Mouse (Mus musculus) midbrain, embryonic 14.5 days (tissue): ENCODE results near the gene Tlcd2. TPM values are rescaled to one million over a fixed set of nuclear protein-coding genes. Genes with fewer than 3 reads are reported as not detected.

Experiments used
- ATAC-seq: fragments of 200-750 bp; cut with Nextera tagmentation; 2 replicates; pipeline ENCODE4 v1.8.0; 2017; ENCODE audit warnings: moderate number of reproducible peaks, moderate library complexity; ENCODE audit not compliant: low FRiP score, low TSS enrichment
- DNase-seq: peaks from one replicate; pipeline ENCODE4 v3.0.0-alpha.2; 2015
- H3K27ac ChIP-seq: fragments of 300-500 bp; sonication (generic); replicated peaks from 2 replicates; pipeline ENCODE4 v1.5.1; 2014; ENCODE audit warnings: mild to moderate bottlenecking, low read depth, low read length, moderate library complexity
- H3K27me3 ChIP-seq: fragments of 300-500 bp; sonication (generic); 2 replicates; pipeline ENCODE4 v1.6.1; 2014; ENCODE audit warnings: low read length, control low read depth, mixed read lengths; ENCODE audit not compliant: control insufficient read depth, insufficient read depth
- H3K36me3 ChIP-seq: fragments of 300-500 bp; sonication (generic); 2 replicates; pipeline ENCODE4 v1.6.1; 2014; ENCODE audit warnings: low read length, control low read depth; ENCODE audit not compliant: control insufficient read depth, insufficient read depth
- H3K4me1 ChIP-seq: fragments of 300-500 bp; sonication (generic); 2 replicates; pipeline ENCODE4 v1.6.1; 2014; ENCODE audit warnings: mild to moderate bottlenecking, antibody characterized with exemption, low read length, control low read depth; ENCODE audit not compliant: control insufficient read depth, insufficient read depth
- H3K4me2 ChIP-seq: fragments of 300-500 bp; sonication (generic); 2 replicates; pipeline ENCODE4 v1.6.1; 2014; ENCODE audit warnings: mild to moderate bottlenecking, low read length, moderate library complexity
- H3K4me3 ChIP-seq: fragments of 300-500 bp; sonication (generic); replicated peaks from 2 replicates; pipeline ENCODE4 v1.5.1; 2014; ENCODE audit warnings: low read depth, low read length
- H3K9ac ChIP-seq: fragments of 300-500 bp; sonication (generic); replicated peaks from 2 replicates; pipeline ENCODE4 v1.6.1; 2014; ENCODE audit warnings: mild to moderate bottlenecking, low read length, moderate library complexity
- H3K9me3 ChIP-seq: fragments of 300-500 bp; sonication (generic); 2 replicates; pipeline ENCODE4 v1.6.1; 2016; ENCODE audit warnings: low read length, control low read depth, mixed read lengths; ENCODE audit not compliant: control insufficient read depth
- WGBS: fragments of 180-500 bp; shearing (Covaris S2); extraction: QIAGEN DNeasy Blood & Tissue Kit; methylation state at CpG from one replicate; pipeline ENCODE4 v1.1.7; 2014; 5-methylcytosine and 5-hydroxymethylcytosine counted together
- polyA plus RNA-seq: library from polyadenylated mRNA; unstranded; fragments of >200 nt; fragmentation: Nextera tagmentation; extraction: Ambion mirVana; gene quantifications from 2 replicates; pipeline ENCODE4 v1.2.1, GENCODE M21; 2014

Gene Tlcd2
- polyA plus RNA-seq, 1 experiment from 2014 or later, result 2.5 TPM

DNA sequence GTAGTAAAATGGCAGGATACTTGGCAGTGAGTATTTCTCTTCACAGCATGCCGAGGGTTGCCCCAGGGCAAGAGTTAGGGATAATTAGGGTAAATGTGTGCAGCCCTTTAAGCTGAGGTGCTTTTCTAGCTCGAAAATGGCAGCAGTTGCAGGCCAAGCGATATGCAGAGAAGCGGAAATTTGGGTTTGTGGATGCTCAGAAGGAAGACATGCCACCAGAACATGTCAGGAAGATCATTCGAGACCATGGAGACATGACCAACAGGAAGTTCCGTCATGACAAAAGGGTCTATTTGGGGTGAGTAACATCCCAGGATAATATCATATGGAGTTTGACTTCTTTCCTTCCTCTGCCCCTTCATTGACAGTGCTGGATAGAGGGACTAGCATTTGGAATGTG, 26.0 kb downstream of the Tlcd2 start:
- Histone ChIP-seq H3K4me3 (peak overlapping the region; percentile 99), H3K9ac (peak overlapping the region; percentile 94), H3K4me1 (peaks cover 12% of the 10 kb centered on the region), H3K9me3 (no peaks in the 10 kb centered on the region), H3K36me3 (peaks cover 39% of the 10 kb centered on the region), H3K27ac (no peak overlapping the region), H3K4me2 (peak overlapping the region; percentile 98), H3K27me3 (no peaks in the 10 kb centered on the region)
- WGBS, result 51% methylated on average over 6 of the region's 6 CpGs
- DNase-seq (no peak), ATAC-seq (no peak)

DNA sequence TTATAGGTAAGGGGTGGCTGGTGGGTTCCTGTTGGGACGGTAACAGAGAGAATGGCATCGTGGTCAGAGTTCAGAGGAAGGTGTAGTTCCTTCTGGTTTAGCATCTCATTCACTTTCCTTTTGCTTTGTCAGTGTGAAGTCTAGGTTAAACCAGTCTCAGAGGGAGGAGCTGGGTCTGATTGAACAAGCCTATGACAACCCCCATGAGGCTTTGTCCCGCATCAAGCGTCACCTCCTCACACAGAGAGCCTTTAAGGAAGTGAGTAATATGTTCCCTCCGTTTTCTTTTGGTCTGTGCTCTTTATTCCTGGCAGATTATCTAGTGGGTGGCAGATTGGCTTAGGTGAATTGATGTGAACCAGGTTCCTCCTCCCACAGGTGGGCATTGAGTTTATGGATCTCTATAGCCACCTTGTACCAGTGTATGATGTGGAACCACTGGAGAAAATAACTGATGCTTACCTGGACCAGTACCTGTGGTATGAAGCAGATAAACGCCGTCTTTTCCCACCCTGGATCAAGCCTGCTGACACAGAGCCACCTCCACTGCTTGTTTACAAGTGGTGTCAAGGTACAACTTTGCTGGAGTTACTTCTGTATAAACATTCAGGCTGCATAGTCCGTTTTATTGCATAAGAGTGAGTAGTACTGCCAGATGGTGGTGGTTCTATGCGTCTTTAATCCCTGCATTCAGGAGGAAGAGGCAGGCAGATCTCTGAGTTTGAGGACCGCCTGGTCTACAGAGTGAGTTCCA, 33.0 kb downstream of the Tlcd2 start:
- Histone ChIP-seq H3K27me3 (no peaks in the 10 kb centered on the region), H3K4me2 (no peak overlapping the region), H3K4me3 (no peak overlapping the region), H3K9me3 (no peaks in the 10 kb centered on the region), H3K27ac (no peak overlapping the region), H3K4me1 (no peaks in the 10 kb centered on the region), H3K36me3 (peaks cover 100% of the 10 kb centered on the region), H3K9ac (no peak overlapping the region)
- 93% methylated on average over 10 of the region's 10 CpGs for WGBS
- DNase-seq (no peak), ATAC-seq (no peak)

DNA sequence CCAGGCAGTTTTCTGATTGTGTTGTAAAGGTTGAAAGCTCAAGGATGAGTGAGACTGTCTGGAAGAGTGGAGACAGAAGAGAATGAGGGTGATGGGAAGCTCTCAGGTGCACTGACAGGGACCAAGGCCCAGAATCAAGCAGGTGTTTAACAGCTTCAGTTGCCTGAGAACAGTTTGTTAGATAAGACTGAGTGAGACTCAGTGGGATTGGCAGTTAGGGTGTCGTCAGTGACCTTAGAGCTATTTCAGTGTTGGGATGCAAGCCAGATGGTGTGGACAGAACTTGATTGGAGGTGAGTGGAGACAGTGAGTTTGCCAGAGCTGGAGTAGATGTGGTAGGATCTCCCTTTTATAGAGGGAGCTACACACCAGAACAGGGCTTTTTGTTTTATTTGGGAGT, 36.6 kb downstream of the Tlcd2 start:
- Histone ChIP-seq H3K4me3 (no peak overlapping the region), H3K27ac (no peak overlapping the region), H3K27me3 (no peaks in the 10 kb centered on the region), H3K4me1 (no peaks in the 10 kb centered on the region), H3K9me3 (no peaks in the 10 kb centered on the region), H3K9ac (no peak overlapping the region), H3K4me2 (no peak overlapping the region), H3K36me3 (peaks cover 100% of the 10 kb centered on the region)
- DNase-seq (no peak), ATAC-seq (no peak)
- 88% methylated on average over 1 of the region's 1 CpGs for WGBS

DNA sequence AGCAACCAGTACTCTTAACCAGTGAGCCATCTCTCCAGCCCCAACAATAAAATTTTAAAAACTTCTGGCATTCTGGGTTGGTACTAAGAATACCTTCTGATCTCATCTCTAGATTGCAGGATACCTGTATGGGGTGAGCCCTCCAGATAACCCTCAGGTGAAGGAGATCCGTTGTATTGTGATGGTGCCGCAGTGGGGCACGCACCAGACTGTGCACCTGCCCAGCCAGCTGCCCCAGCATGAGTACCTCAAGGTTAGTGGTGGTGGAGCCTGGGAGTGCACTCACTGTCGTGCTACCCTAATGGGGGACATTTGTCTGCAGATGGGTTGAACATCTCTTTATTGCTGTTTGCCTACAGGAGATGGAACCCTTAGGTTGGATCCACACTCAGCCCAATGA, 46.6 kb downstream of the Tlcd2 start:
- Histone ChIP-seq H3K9ac (no peak overlapping the region), H3K36me3 (peaks cover 68% of the 10 kb centered on the region), H3K9me3 (no peaks in the 10 kb centered on the region), H3K27me3 (no peaks in the 10 kb centered on the region), H3K4me1 (0 out of 2 replicates have a peak, but pooled peaks cover 10% of the 10 kb centered on the region), H3K27ac (no peak overlapping the region), H3K4me2 (no peak overlapping the region), H3K4me3 (no peak overlapping the region)
- WGBS, result 95% methylated on average over 4 of the region's 4 CpGs
- DNase-seq (no peak), ATAC-seq (no peak)

DNA sequence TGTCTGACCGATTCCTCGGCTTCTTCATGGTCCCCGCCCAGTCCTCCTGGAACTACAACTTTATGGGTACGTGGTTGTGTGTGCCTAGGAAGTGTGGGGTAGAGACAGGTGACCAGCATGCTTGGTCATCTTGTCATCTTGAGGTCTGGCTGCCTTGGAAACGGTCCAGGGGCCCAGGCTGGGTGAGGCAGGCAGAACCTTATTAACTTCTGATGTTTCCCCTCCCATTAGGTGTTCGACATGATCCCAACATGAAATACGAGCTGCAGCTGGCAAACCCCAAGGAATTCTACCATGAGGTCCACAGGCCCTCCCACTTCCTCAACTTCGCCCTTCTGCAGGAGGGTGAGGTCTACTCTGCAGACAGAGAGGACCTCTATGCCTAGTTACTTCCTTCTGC, 47.4 kb downstream of the Tlcd2 start:
- peaks cover 61% of the 10 kb centered on the region for H3K36me3 ChIP-seq
- no peaks in the 10 kb centered on the region for H3K9me3 ChIP-seq
- no peak overlapping the region for H3K4me2 ChIP-seq
- no peak overlapping the region for H3K4me3 ChIP-seq
- H3K27me3 ChIP-seq, result no peaks in the 10 kb centered on the region
- no peak overlapping the region for H3K27ac ChIP-seq
- no peak overlapping the region for H3K9ac ChIP-seq
- H3K4me1 ChIP-seq, result 0 out of 2 replicates have a peak, but pooled peaks cover 10% of the 10 kb centered on the region
- whole genome bisulfite sequencing, result 86% methylated on average over 8 of the region's 8 CpGs
- DNase-seq (no peak), ATAC-seq (no peak)

GRCm38 (mm10) chr11:75509741-75510626, 48.5 kb downstream of the Tlcd2 start, which contains the start of gene Rilp:
Gene Rilp, plus strand, starts transcription at chr11:75510094.
- Histone ChIP-seq H3K27me3 (no peaks in the 10 kb centered on the region), H3K4me1 (0 out of 2 replicates have a peak, but pooled peaks cover 10% of the 10 kb centered on the region), H3K9ac (peak within 1 kb of the TSS; percentile 66), H3K9me3 (no peaks in the 10 kb centered on the region), H3K4me2 (peak within 1 kb of the TSS; percentile 95), H3K4me3 (peak within 1 kb of the TSS; percentile 47), H3K36me3 (peaks cover 50% of the 10 kb centered on the region), H3K27ac (peak within 1 kb of the TSS; percentile 78)
- DNase-seq (peak; percentile 82), ATAC-seq (peak; percentile 82)
- 3% methylated on average over 43 of the region's 43 CpGs for WGBS

DNA sequence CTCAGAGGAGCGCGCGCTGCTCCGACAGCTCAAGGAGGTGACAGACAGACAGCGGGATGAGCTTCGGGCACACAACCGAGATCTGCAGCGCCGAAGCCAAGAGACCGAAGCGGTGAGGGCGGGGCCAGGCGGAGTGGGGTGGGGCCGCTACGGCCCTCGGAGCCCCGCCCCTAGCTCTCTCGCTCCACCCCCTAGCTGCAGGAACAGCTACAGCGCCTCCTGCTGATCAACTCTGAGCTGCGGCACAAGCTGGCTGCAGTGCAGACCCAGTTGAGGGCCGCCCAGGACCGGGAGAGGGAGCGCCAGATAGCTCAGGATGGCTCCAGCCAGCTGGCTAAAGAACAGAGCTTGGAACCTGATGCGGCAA, 49.1 kb downstream of the Tlcd2 start:
- 2% methylated on average over 24 of the region's 24 CpGs for WGBS
- DNase-seq, result peak; percentile 94
- peak overlapping the region; percentile 95 for H3K4me2 ChIP-seq
- H3K4me3 ChIP-seq, result peak overlapping the region; percentile 47
- no peaks in the 10 kb centered on the region for H3K27me3 ChIP-seq
- 0 out of 2 replicates have a peak, but pooled peaks cover 10% of the 10 kb centered on the region for H3K4me1 ChIP-seq
- no peaks in the 10 kb centered on the region for H3K9me3 ChIP-seq
- H3K36me3 ChIP-seq, result peaks cover 44% of the 10 kb centered on the region
- peak; percentile 88 for ATAC-seq
- peak overlapping the region; percentile 66 for H3K9ac ChIP-seq
- H3K27ac ChIP-seq, result peak overlapping the region; percentile 78

GRCm38 (mm10) chr11:75511213-75511612, 49.7 kb downstream of the Tlcd2 start:
- no peak for ATAC-seq
- DNase-seq, result no peak
- Histone ChIP-seq H3K27ac (no peak overlapping the region), H3K27me3 (no peaks in the 10 kb centered on the region), H3K4me3 (no peak overlapping the region), H3K9me3 (no peaks in the 10 kb centered on the region), H3K4me2 (no peak overlapping the region), H3K36me3 (peaks cover 38% of the 10 kb centered on the region), H3K4me1 (0 out of 2 replicates have a peak, but pooled peaks cover 10% of the 10 kb centered on the region), H3K9ac (no peak overlapping the region)
- 82% methylated on average over 6 of the region's 6 CpGs for WGBS
